Mouse (Mus musculus) stomach, postnatal 0 days (tissue): ENCODE measurements at regions not wholly inside any gene's neighbourhood (a gene's known extent, or its start where the extent isn't known, plus 50 kb on each side); places are given as distances from the start of the nearest gene placed in this dataset.

Experiments used
- CTCF ChIP-seq: IDR thresholded peaks from 2 replicates; pipeline ENCODE4 v1.5.1; 2016; ENCODE audit warnings: antibody characterized with exemption, low read depth, mild to moderate bottlenecking, moderate library complexity
- EP300 ChIP-seq: optimal IDR thresholded peaks from 2 replicates; pipeline ENCODE3; 2016; ENCODE audit warnings: antibody characterized with exemption

DNA sequence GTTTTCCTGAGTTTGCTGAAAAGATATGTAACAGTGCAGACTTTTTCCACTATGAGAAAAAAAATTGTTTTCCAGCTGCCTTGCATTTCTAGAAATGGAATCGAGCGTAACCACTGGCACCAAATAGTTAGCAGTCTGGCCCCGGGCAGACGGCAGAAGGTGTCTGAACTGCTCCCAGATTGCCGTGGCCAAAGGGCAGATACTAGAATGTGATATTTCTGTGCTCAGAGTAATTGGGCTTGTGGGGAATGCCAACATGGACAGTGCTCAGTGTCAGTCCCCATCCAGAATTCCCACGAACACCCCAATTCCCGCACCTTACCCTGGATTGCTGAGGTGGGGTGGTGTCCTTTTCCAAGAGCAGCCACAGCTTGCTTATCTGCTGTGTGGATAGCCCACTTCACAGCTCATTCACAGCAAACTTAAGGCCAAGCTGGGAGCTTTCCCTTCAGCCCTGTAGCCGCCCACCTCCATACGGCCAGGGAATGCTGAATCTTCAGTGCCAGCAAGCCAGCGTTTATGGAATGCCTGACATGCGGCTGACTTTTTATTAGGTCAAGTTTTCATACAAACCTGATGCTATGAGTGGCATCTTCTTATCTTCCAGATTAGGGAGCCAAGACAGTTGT, 148.1 kb downstream of the Enc1 start:
- no peak for TF ChIP-seq EP300
- no peak for TF ChIP-seq CTCF
